Mouse (Mus musculus) forebrain, embryonic 13.5 days (tissue): ENCODE data around the gene Olfml2b. TPM values are rescaled to one million over a fixed set of nuclear protein-coding genes. Genes with fewer than 3 reads are reported as not detected.
A peak's percentile ranks its signal among the peaks of the same experiment; 100 is the strongest.

Experiments used
- ATAC-seq: fragments of 200-750 bp; cut with Nextera tagmentation; 2 replicates; pipeline ENCODE4 v1.8.0; 2017
- H3K27ac ChIP-seq: fragments of 300-500 bp; sonication (generic); 2 replicates; pipeline ENCODE4 v1.5.1; 2015; ENCODE audit warnings: inconsistent platforms, mild to moderate bottlenecking, moderate library complexity
- H3K27me3 ChIP-seq: fragments of 300-500 bp; sonication (generic); 2 replicates; pipeline ENCODE4 v1.6.1; 2015; ENCODE audit warnings: mild to moderate bottlenecking, inconsistent platforms
- H3K36me3 ChIP-seq: fragments of 300-500 bp; sonication (generic); 2 replicates; pipeline ENCODE4 v1.6.1; 2015; ENCODE audit warnings: mild to moderate bottlenecking, inconsistent platforms; ENCODE audit not compliant: poor library complexity, severe bottlenecking
- H3K4me1 ChIP-seq: fragments of 300-500 bp; sonication (generic); 2 replicates; pipeline ENCODE4 v1.6.1; 2015; ENCODE audit warnings: inconsistent platforms
- H3K4me2 ChIP-seq: fragments of 300-500 bp; sonication (generic); 2 replicates; pipeline ENCODE4 v1.6.1; 2015; ENCODE audit warnings: inconsistent platforms, mild to moderate bottlenecking, moderate library complexity
- H3K4me3 ChIP-seq: fragments of 300-500 bp; sonication (generic); 2 replicates; pipeline ENCODE4 v1.5.1; 2015; ENCODE audit warnings: mild to moderate bottlenecking, inconsistent platforms
- H3K9ac ChIP-seq: fragments of 300-500 bp; sonication (generic); 2 replicates; pipeline ENCODE4 v1.6.1; 2015; ENCODE audit warnings: mild to moderate bottlenecking, inconsistent platforms
- H3K9me3 ChIP-seq: fragments of 300-500 bp; sonication (generic); replicated peaks from 2 replicates; pipeline ENCODE4 v1.6.1; 2016; ENCODE audit warnings: inconsistent platforms
- WGBS: fragments of 180-500 bp; shearing (Covaris S2); methylation state at CpG from one replicate; pipeline ENCODE4 v1.1.7; 2015; 5-methylcytosine and 5-hydroxymethylcytosine counted together
- polyA plus RNA-seq: library from polyadenylated mRNA; unstranded; fragments of >200 nt; fragmentation: Nextera tagmentation; extraction: Ambion mirVana; gene quantifications from 2 replicates; pipeline ENCODE4 v1.2.1, GENCODE M21; 2015

The Olfml2b gene
- polyA plus RNA-seq, 1 experiment from 2014 or later: 7.3 TPM

DNA sequence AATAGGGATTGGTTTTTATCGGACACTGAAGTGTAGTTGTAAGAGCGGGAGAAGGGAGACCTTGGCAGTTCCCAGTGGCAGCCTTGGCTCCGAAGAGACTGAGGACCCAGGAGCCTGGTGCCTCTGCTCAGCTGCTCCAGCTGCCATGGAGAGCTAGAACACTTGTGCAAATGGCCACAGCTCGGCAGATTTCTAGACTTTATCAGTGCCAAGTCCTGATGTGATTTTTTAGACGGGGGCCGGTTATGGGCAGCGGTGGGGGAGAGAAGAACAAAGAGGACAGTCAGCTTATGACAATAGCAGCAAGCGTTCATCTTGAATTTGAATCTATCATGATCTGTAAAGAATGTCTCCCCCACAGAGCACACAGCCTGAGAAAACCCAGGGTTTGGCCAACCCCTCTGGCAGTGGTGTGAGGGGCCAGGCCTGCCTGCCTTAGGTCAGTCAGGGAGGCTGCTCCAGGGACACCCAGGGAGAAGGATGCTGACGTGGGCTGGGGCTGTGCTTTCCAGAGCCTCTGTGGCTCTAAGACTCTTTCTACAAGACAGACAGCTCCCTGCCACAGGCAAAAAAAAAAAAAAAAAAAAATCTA, 29.9 kb downstream of the Olfml2b start:
- Histone ChIP-seq H3K9me3 (no peaks in the 10 kb centered on the region), H3K36me3 (peaks cover 17% of the 10 kb centered on the region), H3K27ac (no peak overlapping the region), H3K27me3 (no peaks in the 10 kb centered on the region), H3K4me3 (no peak overlapping the region), H3K9ac (no peak overlapping the region), H3K4me1 (no peaks in the 10 kb centered on the region), H3K4me2 (no peak overlapping the region)
- no peak for ATAC-seq
- 73% methylated on average over 9 of the region's 9 CpGs for WGBS

DNA sequence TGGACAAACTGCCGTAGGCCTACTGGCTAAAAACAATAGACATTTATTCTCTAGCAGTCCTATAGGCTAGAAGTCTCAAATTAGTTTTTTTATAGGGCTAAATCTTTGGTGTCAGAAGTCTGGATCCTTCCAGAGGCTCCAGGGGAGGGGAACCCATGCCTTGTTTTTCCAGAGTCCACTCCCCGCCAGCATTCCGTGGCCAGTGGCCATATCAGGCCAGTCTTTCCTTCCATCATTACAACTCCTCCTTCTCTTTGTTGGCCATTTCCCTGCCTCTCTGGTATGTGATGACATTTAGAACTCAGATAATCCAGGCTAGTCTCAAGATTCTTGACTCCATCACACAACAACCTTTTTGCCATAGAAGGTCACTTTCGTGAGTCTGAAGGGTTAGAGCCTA, 33.3 kb downstream of the Olfml2b start:
- 95% methylated on average over 4 of the region's 4 CpGs for WGBS
- H3K9ac ChIP-seq: no peak overlapping the region
- no peak overlapping the region for H3K27ac ChIP-seq
- no peak overlapping the region for H3K4me2 ChIP-seq
- peaks cover 7% of the 10 kb centered on the region for H3K36me3 ChIP-seq
- no peak overlapping the region for H3K4me3 ChIP-seq
- no peaks in the 10 kb centered on the region for H3K4me1 ChIP-seq
- no peak for ATAC-seq
- H3K9me3 ChIP-seq: no peaks in the 10 kb centered on the region
- no peaks in the 10 kb centered on the region for H3K27me3 ChIP-seq

DNA sequence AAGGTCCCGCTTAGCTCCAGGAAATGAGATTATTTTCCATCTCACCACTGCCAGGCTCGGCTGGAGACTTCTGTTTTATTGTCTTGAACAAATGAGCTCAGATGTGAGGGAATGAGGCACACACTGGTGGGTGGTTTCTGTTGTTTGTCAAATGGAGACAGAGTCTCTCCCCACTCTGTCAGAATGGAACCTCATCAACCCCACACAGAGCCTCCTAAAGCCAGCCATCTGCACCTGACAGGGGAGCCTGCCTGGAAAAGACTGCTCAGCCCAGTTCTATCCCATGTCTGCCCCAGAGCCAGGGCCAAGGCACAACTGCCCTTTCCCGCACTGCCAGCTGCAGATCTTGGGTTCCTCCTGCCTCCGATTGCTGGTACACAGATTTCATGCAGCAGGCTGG, 34.5 kb downstream of the Olfml2b start:
- WGBS: 68% methylated on average over 4 of the region's 4 CpGs
- Histone ChIP-seq H3K4me2 (no peak overlapping the region), H3K9ac (no peak overlapping the region), H3K4me1 (no peaks in the 10 kb centered on the region), H3K9me3 (no peaks in the 10 kb centered on the region), H3K27ac (no peak overlapping the region), H3K27me3 (no peaks in the 10 kb centered on the region), H3K4me3 (no peak overlapping the region), H3K36me3 (peaks cover 7% of the 10 kb centered on the region)
- ATAC-seq: no peak

DNA sequence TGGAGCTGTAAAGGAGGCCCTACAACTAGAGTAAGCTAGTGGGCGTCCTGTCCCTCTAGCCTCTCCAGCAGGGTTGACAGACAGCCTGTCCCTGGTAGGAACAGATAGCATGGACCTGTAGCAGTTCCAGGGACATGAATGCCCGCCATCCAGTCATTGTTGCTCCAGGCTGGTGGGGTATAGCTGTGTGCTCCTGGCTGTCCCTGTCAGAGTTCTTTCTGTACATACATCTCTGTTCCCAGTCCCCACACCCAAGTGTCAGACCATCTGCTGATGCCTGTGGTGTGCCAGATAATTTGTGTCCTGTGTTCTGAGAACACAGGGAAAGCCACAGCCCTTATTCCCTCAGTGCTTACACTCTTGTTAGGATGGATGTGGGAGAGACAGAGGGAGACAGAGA, 35.3 kb downstream of the Olfml2b start:
- no peaks in the 10 kb centered on the region for H3K9me3 ChIP-seq
- H3K27ac ChIP-seq: no peak overlapping the region
- peaks cover 7% of the 10 kb centered on the region for H3K36me3 ChIP-seq
- no peaks in the 10 kb centered on the region for H3K4me1 ChIP-seq
- WGBS: 88% methylated on average over 2 of the region's 2 CpGs
- H3K9ac ChIP-seq: no peak overlapping the region
- H3K4me2 ChIP-seq: no peak overlapping the region
- peak; percentile 53; the same call in 1 of the 2 replicates for ATAC-seq
- H3K27me3 ChIP-seq: no peaks in the 10 kb centered on the region
- H3K4me3 ChIP-seq: no peak overlapping the region

DNA sequence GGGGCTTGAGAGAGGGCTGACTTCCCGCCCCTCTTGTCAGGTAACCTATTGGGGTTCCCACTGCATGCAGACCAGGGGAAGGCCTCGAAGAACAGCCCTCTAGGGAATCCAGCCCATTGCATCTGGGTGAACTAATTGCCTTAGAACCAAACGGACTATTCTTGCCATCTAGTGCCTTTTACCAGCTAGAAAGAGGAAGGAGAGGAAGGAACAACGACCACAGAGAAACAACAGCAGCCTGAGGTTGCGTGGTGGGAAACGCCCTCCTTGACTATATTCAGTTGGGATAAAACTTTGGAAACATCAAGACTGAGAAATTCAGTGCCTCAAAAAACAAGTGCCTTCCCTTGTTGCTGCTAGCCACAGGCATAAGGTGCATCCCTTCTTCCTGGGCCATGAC, 39.5 kb downstream of the Olfml2b start:
- Histone ChIP-seq H3K4me3 (no peak overlapping the region), H3K36me3 (peaks cover 7% of the 10 kb centered on the region), H3K4me1 (no peaks in the 10 kb centered on the region), H3K9me3 (no peaks in the 10 kb centered on the region), H3K9ac (no peak overlapping the region), H3K27me3 (no peaks in the 10 kb centered on the region), H3K27ac (no peak overlapping the region), H3K4me2 (no peak overlapping the region)
- ATAC-seq: no peak
- WGBS: 88% methylated on average over 6 of the region's 6 CpGs

DNA sequence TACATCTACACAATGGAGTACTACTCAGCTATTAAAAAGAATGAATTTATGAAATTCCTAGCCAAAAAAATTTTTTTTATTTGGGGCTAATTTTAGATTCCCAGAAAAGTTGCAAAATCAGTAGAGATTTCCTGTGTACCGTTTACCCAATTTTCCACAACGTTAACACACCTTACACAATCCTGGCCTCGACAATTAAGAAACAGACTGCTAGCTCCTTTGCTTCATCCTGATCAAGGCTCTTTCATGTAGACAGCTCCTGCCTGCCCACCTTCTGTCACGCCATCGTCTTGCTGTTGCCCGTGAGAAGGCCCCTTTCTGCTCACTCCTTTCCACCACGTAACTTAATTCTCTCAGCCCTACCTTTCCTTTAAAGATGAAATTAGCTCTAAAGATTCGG, 45.4 kb downstream of the Olfml2b start:
- no peaks in the 10 kb centered on the region for H3K36me3 ChIP-seq
- H3K9me3 ChIP-seq: no peaks in the 10 kb centered on the region
- H3K4me2 ChIP-seq: no peak overlapping the region
- H3K9ac ChIP-seq: no peak overlapping the region
- H3K4me3 ChIP-seq: no peak overlapping the region
- H3K27ac ChIP-seq: no peak overlapping the region
- no peaks in the 10 kb centered on the region for H3K4me1 ChIP-seq
- H3K27me3 ChIP-seq: no peaks in the 10 kb centered on the region
- WGBS: 93% methylated on average over 8 of the region's 8 CpGs
- ATAC-seq: no peak

DNA sequence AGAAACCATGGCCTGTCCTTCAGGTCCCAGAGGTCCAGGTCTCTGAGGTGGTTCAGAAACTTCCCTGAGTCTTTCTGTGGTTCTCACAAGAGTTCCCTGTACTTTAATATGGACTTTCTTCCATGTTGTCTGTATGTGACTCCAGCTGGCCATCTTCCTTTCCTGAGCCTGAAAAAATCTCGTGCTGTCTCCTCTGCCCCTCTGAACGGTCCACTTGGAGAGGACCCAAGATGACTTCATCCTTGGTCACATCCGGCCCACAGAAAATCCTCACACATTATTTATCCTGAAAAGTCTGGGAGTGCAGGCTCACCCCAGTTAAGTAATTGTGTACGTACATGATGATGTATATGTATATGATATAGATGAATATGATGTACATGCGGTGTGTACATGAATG, 47.0 kb downstream of the Olfml2b start:
- H3K4me3 ChIP-seq: no peak overlapping the region
- WGBS: 92% methylated on average over 5 of the region's 5 CpGs
- H3K4me2 ChIP-seq: no peak overlapping the region
- H3K9ac ChIP-seq: no peak overlapping the region
- H3K27ac ChIP-seq: no peak overlapping the region
- H3K9me3 ChIP-seq: no peaks in the 10 kb centered on the region
- ATAC-seq: no peak
- H3K4me1 ChIP-seq: no peaks in the 10 kb centered on the region
- no peaks in the 10 kb centered on the region for H3K36me3 ChIP-seq
- no peaks in the 10 kb centered on the region for H3K27me3 ChIP-seq

DNA sequence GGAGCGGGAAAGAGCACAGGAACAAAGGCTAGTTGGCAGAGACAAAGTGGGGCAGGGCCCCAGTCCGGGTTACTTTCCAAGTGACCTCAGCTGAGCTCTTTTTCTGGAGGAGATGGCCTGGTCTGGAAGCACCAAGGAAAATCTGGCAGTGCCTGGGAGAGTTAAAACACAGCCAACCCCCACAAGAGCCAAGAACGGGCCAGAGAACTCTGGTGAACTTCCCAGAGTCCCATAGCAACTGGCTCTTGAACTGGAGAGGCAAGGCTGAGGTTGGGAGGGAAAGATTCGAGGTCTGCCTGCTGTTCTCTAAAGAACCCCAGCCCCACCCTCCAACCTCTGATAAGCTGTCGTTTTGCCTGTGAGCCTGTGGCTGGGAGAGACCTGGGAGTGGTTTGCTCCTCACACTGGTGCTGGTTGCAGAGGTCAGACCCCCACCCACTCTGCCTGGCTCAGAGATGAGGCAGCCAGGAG, 50.5 kb downstream of the Olfml2b start:
- Histone ChIP-seq H3K27me3 (no peaks in the 10 kb centered on the region), H3K4me3 (no peak overlapping the region), H3K36me3 (no peaks in the 10 kb centered on the region), H3K9ac (no peak overlapping the region), H3K4me2 (no peak overlapping the region), H3K9me3 (no peaks in the 10 kb centered on the region), H3K4me1 (no peaks in the 10 kb centered on the region), H3K27ac (no peak overlapping the region)
- ATAC-seq: no peak
- WGBS: 68% methylated on average over 5 of the region's 5 CpGs

DNA sequence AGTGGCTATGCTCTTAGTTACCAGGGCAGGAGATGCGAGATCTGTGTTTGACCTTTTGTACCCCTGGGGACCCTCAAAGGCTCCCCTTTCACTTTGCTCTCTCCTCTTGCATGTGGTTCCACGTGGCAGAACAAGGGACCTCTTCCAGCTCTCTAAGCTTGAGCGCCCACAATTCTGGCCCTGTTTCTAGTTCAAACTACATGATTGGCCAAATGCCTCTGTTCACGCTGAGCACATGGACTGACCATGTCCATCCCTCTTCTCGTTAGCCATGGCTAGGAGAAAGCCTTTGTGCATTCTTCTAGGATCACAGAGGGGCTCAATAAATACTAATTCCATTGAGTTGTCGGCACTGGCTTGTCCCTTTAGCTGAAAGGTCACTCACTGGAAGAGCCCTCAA, 51.0 kb downstream of the Olfml2b start:
- no peak for ATAC-seq
- Histone ChIP-seq H3K4me1 (no peaks in the 10 kb centered on the region), H3K4me3 (no peak overlapping the region), H3K36me3 (no peaks in the 10 kb centered on the region), H3K9me3 (no peaks in the 10 kb centered on the region), H3K9ac (no peak overlapping the region), H3K27ac (no peak overlapping the region), H3K27me3 (no peaks in the 10 kb centered on the region), H3K4me2 (no peak overlapping the region)
- WGBS: 54% methylated on average over 6 of the region's 6 CpGs

DNA sequence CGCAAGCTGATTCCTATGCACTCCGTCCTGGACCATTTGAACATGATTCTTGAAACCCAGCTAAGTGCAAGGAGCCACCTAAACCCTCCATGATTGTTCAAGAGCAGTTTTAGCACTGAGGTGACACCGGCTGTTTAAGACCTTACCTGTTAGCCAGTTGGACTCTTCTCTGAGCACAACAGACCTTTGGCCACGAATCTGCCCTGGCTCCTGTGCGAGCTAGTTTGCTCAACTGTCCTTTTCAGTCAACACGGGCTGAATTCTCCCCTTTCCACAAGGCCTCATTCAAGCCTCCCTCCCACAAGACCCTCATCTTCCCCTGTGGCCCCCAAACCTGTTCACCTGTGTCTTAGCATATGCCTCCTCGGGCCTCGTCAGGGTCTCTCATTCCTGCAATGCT, 52.7 kb downstream of the Olfml2b start:
- 95% methylated on average over 8 of the region's 8 CpGs for WGBS
- Histone ChIP-seq H3K36me3 (no peaks in the 10 kb centered on the region), H3K4me1 (no peaks in the 10 kb centered on the region), H3K27ac (no peak overlapping the region), H3K4me2 (no peak overlapping the region), H3K9ac (no peak overlapping the region), H3K4me3 (no peak overlapping the region), H3K27me3 (no peaks in the 10 kb centered on the region), H3K9me3 (no peaks in the 10 kb centered on the region)
- ATAC-seq: no peak

DNA sequence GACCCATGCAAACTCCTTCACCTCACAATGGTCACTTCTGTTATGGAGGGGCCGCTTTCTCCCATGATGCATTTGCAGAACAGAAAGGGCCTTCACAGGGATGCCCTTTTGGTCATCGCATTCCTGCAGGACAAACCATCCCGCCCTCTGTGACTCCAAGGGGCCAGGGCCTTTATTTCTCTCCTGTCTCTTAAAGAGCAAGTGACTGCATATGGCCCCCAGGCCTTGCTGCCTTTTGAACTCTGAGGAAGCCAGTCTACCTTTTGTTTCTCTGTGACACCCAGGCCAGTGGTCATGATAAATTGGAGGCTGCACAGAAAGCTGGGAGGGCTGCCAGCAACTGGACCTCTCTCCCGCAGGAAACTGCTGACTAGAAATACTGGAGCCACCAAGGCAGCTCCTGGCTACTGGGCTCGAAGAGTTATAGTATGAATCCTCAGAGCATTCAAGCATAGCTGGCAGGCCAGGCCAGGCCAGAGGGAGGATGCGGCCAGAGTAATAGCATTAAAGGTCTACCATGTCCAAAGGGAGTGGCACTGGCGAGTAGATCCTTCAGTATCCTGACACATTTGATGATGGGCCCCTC, 53.5 kb downstream of the Olfml2b start:
- 92% methylated on average over 7 of the region's 7 CpGs for WGBS
- H3K9me3 ChIP-seq: no peaks in the 10 kb centered on the region
- ATAC-seq: no peak
- H3K9ac ChIP-seq: no peak overlapping the region
- no peaks in the 10 kb centered on the region for H3K4me1 ChIP-seq
- H3K4me3 ChIP-seq: no peak overlapping the region
- H3K27me3 ChIP-seq: no peaks in the 10 kb centered on the region
- no peak overlapping the region for H3K27ac ChIP-seq
- H3K4me2 ChIP-seq: no peak overlapping the region
- no peaks in the 10 kb centered on the region for H3K36me3 ChIP-seq

DNA sequence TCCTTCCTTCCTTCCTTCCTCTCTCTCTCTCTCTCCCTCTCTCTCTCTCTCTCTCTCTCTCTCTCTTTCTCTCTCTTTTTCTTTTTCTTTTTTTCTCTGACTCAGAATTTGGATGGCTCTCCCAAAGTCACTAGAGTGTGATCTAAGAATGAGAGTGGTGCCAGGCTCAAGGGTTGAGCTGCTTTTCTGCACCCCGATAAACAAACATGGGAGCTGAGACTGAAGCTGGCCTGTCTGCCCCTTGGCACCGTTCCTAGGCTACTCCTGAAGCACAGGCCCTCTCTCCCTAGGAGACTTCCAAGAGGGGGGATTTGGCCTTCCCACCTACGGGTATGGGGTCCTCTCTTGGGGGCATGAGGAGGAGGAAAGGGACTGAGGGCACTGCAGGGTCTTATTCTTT, 54.4 kb downstream of the Olfml2b start:
- Histone ChIP-seq H3K27me3 (no peaks in the 10 kb centered on the region), H3K9me3 (no peaks in the 10 kb centered on the region), H3K4me3 (no peak overlapping the region), H3K36me3 (no peaks in the 10 kb centered on the region), H3K9ac (no peak overlapping the region), H3K4me2 (no peak overlapping the region), H3K4me1 (no peaks in the 10 kb centered on the region), H3K27ac (no peak overlapping the region)
- no peak for ATAC-seq
- WGBS: 75% methylated on average over 3 of the region's 3 CpGs

DNA sequence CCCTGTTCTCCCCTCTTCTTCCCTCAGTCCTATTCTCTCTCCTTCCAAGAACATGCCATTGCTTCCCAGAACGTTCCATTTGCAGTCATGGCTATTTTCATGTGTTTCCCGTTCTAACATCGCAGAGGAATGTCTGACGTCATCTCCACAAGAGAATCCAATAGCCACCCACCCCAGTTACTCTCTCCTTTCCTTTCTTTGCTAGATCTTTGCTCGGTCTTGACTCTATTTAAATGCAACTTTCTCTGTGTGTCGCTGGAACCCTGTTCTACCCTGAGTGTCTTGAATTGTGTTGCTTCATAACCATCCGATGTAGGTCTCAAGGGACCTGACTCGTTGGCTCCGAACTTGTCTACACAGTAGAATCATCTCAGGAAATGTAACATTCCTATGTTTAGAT, 55.2 kb downstream of the Olfml2b start:
- no peaks in the 10 kb centered on the region for H3K27me3 ChIP-seq
- no peak for ATAC-seq
- 90% methylated on average over 9 of the region's 9 CpGs for WGBS

More for the DNA sequence above, 55.2 kb downstream of the Olfml2b start:
- H3K27ac ChIP-seq: no peak overlapping the region
- no peak overlapping the region for H3K9ac ChIP-seq
- no peaks in the 10 kb centered on the region for H3K9me3 ChIP-seq
- H3K4me3 ChIP-seq: no peak overlapping the region
- no peak overlapping the region for H3K4me2 ChIP-seq
- no peaks in the 10 kb centered on the region for H3K4me1 ChIP-seq
- no peaks in the 10 kb centered on the region for H3K36me3 ChIP-seq
